13 mouse cellular contexts compared by ENCODE assay signal in the genomic region with DNA sequence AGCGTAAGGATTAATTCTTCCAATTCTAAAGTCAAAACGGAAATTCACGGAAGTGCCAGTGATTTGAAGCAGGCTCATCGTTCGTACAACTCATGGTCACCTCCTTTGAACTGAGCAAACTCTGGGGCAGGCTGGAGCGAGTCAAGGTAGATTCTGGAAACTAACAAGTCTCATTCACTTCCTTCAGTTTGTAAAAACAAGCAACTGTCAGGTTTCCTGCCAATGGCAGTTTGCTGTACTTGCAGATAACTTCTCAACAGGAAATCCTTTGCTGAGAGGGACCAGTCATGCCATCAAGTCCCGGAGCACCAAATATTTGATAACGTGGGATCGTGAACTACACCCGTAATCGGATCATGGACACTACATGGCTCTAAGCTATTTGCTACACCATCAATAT. TPM values are rescaled to one million over a fixed set of nuclear protein-coding genes. Genes with fewer than 3 reads are reported as not detected.
DNase-seq lines count a peak whose midpoint lies in the region; ATAC-seq lines count a peak whose summit lies in the region.
"Had no signal": no experiment of that assay in that cellular context is flagged by ENCODE, and none has a peak within 500 bp of the region (broad histone marks: within the 10 kb centered on the region; RNA-seq: fewer than 3 reads in every experiment).

No protein-coding gene starts in this region.

- 0 out of 2 replicates have a peak overlapping the region, but pooled peaks have one; percentile 7 for H3K4me2 ChIP-seq in liver, embryonic 13.5 days

- peak overlapping the region; percentile 24; the same call in 1 of the 2 replicates for H3K27ac ChIP-seq in liver, embryonic 13.5 days

- no peak overlapping the region for H3K9ac ChIP-seq in liver, embryonic 13.5 days

- H3K4me3 ChIP-seq in liver, embryonic 13.5 days (replicated peaks): no peak overlapping the region

- H3K9me3 ChIP-seq in liver, embryonic 13.5 days (replicated peaks): no peaks in the 10 kb centered on the region

- no peaks in the 10 kb centered on the region for H3K27me3 ChIP-seq in liver, embryonic 13.5 days
- H3K27me3 ChIP-seq: Patski had no signal

- peaks cover 53% of the 10 kb centered on the region for H3K4me1 ChIP-seq in liver, embryonic 13.5 days (replicated peaks)

- WGBS in liver, embryonic 13.5 days (ENCODE audit: insufficient replicate concordance): 20% methylated on average over 11 of the region's 11 CpGs

- no peaks in the 10 kb centered on the region for H3K36me3 ChIP-seq in liver, embryonic 13.5 days

- ATAC-seq in liver, embryonic 13.5 days (ENCODE audit: low read depth): no peak
- no peak for ATAC-seq in granulocyte monocyte progenitor cell, adult 5-6 weeks (replicated peaks; ENCODE audit: poor library complexity, severe bottlenecking)
- ATAC-seq: Patski had no signal

- DNase-seq in cerebellum, adult 9-11 months: peak; percentile 3
- DNase-seq in cerebellum, postnatal 4 days (ENCODE audit: low spot score in 2 of 2): no peak
- DNase-seq in lung, postnatal 36 days: peak; percentile 25
- no peak for DNase-seq in lung, postnatal 25 days (ENCODE audit: low spot score)
- DNase-seq in liver, embryonic 13.5 days: no peak
- peak; percentile 47 to 57 for DNase-seq in thymus, postnatal 36 days
- no peak for DNase-seq in urinary bladder, postnatal 36 days (ENCODE audit: low spot score in 2 of 2)
- DNase-seq: adrenal gland, postnatal 14 days; cerebellum, adult 8-10 months; kidney, adult 18-20 months; spleen, adult 18-20 months had no signal

RNA-seq across cellular contexts. Expression of a gene that starts 3.9 kb away (rescaled TPM):
- 18.1 and 20.0 TPM in 2 replicates for polyA plus RNA-seq in liver, embryonic 13.5 days (2015; fragmentation: Nextera tagmentation; extraction: Ambion mirVana)
- 68.7 and 164 TPM in 2 replicates for total RNA-seq in granulocyte monocyte progenitor cell, adult 5-6 weeks (2014; fragmentation: Nextera tagmentation)
- 22.6 and 26.7 TPM in 2 replicates for total RNA-seq in granulocyte monocyte progenitor cell, adult 5-6 weeks (2017)

Comparison
In these comparisons a context has a peak if more than half of its experiments do, and no peak if none do; other contexts are left out.
1. DNase-seq: peak in cerebellum, adult 9-11 months (single experiment), lung, postnatal 36 days (single experiment) and thymus, postnatal 36 days (2 of 2); none in cerebellum, postnatal 4 days (0 of 2), lung, postnatal 25 days (single experiment), liver, embryonic 13.5 days (single experiment) and urinary bladder, postnatal 36 days (0 of 2).